Mouse (Mus musculus) layer of hippocampus, adult 11-12 months (tissue): Measurements from ENCODE around the gene Per1.
A peak's percentile ranks its signal among the peaks of the same experiment; 100 is the strongest.

ENCODE experiments used
- DNase-seq: peaks from one replicate; pipeline ENCODE4 v3.0.0; 2022; ENCODE audit warnings: low spot score

Gene Per1

DNA sequence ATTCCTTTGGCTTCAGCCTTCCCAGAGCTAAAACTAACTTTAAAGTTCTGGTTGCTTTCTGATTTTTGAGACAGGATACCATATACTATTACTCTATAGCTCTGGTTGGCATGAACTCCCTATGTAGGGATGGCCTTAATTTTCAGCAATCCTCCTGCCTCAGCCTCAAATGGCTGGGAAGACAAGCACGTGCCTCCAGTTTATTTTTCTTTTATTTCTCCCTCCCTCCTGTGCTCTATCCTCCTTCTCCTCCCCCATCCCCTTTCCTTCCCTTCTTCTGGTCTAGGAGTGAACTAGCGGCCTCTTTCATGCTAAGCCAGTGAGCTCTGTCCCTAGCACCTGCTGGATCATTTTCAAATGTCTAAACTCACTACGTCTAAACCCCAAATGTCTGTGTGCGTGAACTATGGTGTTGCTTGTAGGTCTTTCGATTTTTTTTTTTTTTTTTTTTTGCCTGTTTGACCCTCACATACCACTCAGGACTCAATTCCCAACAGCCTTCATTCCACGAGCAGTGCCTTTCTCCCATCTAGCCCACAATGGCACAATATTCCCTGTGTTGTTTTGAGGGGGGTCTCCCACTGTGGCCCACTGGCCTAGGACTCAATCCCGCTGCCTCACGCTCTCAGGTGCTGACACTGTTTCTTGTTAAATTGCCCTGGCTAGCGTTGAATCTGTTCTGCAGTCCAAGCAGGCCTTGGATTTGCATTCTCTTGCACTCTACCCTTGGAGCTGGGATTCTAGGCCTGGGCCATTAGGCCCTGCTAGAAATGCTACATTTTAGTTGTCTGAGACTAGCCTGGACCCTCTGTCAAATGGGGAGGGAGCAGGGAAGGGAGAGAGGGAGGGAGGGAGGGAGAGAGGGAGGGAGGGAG is 30.5 kb upstream of the Per1 start:
- DNase-seq, result no peak

DNA sequence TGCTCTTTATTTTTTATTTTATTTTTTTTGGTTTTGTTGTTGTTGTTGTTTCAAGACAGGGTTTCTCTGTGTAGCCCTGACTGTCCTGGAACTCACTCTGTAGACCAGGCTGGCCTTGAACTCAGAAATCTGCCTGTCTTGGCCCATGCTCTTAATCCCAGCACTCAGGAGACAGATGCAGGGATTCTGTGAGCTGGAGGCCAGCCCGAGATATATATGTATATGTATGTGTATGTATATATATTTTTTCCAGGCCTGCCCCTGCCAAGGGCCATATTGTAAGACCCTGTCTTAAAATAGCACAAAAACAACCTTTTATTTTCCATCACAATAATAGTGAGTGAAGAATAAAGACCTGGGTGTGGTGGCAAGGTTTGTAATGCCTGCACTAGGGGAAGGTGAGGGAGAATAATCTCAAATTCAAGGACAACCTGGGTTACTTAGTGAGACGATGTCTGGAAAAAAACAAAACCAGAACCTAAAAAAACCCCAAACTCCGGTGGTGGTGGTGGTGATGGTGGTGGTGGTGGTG is 29.6 kb upstream of the Per1 start:
- DNase-seq, result no peak

DNA sequence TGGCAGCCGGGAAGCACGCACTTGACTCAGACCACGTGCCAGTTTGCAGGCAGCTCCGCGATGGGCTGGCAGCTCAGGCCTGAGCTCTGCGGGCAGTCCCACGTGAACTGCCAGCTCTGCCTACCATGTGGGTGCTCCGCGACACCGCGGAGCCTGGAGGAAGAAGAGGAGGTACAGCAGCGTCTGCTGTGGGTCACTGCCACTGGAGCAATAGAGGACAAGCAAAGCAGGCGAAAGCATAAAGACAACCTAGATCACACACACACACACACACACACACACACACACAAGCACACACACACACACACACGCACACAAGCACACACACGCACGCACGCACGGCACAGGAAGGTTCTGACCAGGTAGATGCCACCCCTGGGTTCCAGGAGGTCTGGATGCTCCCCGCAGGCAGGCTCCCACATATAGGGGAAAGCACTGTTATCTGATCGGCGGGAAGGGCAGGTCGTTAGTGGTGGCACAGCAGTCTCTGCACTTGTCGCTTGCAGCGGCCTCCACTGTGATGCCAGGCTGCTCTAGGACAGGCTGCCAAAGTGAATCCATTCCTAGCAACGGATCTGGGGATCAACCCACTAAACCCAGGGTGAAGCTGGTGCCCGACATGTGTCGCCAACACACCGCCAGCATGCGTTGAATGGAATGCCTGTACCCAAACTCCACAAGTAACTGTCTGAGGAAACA is 28.7 kb upstream of the Per1 start:
- peak; percentile 53 for DNase-seq

DNA sequence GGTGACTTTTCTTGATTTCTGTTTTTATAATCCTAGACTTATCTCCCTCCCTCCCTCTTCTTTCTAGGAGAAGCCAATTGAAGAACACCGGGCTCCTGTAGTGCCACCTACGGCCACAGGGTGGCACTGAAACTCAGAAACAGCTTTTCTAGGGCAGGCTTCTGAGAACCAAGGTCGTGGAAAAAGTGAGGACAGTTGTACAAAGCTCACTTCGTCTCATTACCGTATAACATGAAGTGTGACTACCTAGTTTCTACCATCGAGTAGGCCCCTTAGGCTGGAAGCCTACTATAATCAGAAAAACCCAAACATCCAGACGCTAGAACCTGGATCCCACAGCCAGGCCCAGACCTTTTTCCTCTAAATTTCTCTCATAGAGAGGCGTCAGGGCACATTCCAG is 28.1 kb upstream of the Per1 start:
- peak; percentile 92 for DNase-seq

DNA sequence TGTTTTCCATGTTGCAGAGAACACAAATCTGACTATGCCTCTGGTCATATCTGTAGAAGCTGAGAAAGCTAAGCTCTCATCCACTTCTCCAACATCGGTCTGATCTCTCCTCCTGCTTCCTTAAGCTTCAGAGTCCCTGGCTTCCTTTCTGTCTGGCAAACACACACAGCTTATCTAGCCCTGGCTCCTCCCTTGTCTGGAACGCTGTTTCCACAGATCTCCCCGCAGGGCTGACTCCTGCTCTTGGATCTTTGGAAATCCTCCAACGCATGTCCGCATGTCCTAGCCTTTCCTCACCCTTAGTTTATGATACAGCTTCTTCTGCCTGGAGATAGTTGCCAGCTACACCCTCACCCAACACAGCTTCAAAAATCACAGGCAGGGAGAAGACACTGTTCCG is 27.4 kb upstream of the Per1 start:
- no peak for DNase-seq

DNA sequence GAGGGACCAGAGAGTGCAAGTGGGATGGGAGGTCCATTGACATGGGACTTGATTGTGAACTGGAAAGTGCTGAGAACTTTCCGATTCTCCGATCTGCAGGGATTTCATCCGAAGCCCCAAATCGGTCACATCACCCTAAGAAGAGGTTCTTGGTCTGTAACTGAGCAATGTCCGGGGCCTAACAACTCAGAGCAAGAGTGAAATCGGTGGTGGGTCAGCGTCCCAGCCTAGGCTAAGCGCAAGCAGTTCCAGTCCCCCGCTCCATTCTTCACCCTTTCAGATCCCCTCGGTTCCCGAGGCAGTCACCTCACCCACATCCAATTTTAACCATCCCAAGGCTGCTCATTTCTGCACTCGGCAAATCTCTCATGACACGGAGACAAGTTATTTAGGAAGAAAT is 24.9 kb upstream of the Per1 start:
- no peak for DNase-seq

DNA sequence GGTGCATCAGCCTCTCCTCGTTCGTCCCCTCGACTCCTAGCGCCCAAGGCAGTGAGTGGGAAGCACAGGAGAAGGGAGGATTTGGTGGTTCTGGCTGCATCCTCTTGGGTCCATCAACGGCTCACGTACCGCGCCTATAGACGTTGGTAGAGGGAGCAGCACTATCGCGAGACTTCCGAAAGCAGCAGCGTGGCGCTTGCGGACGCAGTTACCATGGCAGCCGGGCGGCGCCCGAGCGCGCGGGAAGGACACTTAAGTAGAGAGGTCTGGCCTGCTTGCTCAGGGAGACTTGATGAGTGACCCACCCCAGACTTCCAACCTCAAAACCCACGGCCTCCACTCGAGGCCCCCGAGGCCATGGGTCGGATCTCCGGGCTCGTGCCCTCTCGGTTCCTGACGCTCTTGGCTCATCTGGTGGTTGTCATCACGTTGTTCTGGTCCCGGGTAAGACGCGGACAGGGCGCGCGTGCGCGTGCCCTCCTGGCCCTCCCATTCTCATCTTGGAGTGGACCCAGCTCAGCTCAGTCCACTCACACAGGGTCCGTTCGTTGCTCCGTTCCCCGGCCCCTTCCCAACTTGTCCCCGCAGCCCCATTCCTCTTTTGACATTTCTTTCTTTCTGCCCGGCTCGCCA is 24.3 kb upstream of the Per1 start, which contains the start of gene Tmem107:
Gene Tmem107, plus strand, starts transcription at position 217 of the 633 bp plus-strand sequence.
- DNase-seq, result peak; percentile 95

DNA sequence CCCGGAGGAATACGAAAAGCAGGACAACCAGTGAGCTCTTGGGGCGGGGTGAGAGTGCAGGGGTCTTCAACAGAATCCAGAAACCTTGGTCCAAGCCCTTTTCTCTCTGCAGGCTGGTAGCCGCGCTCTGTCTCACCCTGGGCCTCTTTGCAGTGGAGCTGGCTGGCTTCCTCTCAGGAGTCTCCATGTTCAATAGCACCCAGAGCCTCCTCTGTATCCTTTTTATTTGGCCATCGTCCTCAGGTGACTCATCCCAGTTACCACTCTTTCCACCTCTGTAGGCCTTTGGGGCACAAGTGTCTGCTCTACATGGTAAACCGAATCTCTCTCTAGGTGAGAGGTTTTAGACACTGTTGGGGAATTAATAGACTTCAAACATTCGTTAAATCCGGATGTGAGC is 23.8 kb upstream of the Per1 start:
- no peak for DNase-seq

DNA sequence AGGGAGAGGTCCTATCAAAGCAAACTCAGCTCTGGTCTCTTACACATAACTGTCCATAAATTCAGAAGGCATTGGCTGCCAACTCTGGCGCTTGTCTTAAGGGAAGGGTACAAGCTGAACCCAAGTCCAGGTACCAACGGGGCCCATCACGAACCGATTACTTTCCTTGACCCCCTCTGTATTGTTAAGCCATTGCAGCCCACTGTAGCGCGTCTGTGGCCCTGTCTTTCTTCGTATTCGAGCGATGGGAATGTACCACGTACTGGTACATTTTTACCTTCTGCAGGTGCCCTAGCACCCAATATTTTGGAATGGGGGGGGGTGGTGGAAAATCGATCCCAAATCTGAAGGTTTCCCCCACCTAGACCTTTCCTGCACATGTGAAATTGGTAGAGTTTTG is 22.8 kb upstream of the Per1 start:
- DNase-seq, result no peak

DNA sequence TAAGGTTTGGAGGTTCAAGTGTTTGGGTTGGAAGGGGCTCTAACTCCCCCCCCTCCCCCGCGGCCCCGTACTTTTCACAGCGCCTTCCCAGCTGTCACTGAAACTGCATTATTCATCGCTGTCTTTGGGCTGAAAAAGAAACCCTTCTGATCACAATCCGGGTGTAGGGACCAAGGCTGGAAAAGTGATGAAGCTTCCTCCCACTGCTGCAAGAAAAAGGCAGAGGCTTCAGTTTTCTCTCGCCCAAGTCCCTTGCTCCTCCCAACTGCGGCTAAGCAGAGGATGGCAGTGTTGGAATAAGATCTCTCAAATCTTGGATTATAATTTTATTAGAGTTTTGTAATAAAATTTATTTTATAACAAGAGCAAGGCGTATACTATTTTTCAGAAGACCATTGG is 22.4 kb upstream of the Per1 start:
- DNase-seq, result no peak

DNA sequence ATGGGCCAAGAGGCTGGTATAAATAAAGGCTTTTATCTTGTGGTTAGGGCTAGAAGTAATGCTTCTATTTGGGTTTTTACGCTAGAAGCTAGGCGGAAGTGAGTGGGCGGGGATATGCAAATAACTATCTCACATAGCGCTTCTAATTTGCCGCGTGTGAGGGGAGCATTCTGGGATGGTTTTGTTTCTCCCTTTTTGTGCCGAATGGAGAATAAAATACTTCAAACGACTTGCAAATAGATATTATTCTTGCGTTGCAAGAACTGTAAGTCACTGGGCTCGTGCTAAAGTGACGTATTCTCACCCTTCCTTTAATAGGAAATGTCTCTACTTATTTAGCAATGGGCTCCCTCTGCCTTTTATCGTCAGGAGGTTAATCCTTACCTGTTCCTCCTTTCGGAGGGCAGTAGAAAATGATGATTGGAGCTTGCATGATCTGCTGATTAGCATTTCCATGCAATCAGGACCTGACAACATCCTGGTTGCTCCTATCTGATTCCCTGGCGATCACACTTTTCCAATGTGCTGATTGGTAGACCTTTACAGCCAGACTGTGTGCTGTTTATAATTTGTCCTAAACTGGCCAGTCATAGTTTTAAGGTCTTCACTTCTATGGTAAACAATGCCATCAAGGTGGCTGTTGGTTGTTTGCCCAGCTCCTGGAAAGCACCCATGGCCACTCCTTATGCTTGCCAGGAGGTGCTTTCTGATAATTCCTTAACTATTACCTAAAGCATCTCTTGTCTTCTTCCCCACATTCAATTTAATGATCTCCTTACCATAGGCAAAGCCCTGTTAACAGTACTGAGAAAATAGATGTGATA is 21.7 kb upstream of the Per1 start:
- DNase-seq, result peak; percentile 95

DNA sequence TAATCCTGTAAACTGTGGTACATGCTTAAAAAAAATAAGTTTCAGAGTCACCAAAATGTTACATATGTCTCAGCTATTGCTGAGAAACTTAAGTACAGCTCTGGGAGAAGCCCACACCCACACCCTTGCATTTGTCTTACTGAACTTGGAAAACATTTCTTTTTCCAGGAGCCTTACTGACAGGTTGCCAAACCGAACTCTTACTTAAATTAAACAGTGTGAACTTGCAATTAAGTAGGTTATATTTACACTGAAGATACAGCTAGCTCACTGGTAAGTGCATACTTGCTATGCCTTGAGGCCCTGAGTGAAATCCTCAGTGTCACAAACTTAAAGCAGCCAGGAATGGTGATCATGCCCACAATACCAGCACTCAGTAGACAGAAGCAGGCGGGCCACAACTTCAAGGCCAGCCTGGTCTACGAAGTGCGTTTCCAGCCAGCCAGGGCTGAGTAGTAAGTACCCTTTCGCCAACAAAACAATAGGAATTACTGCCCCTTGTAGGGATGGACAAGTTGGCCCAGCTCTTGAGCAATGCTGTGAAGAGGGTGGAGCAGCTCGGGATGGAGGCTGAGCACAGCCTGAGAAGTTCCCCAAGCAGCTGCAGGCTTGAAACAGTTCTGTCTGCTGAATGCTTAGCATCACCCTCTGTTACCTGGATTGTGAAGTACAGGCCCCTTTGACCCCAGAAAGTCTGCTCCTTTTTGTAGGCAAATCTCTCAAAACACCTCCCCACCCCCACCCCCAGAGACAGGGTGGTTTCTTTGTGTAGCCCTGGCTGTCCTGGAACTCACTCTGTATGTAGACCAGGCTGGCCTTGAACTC is 20.9 kb upstream of the Per1 start:
- no peak for DNase-seq

DNA sequence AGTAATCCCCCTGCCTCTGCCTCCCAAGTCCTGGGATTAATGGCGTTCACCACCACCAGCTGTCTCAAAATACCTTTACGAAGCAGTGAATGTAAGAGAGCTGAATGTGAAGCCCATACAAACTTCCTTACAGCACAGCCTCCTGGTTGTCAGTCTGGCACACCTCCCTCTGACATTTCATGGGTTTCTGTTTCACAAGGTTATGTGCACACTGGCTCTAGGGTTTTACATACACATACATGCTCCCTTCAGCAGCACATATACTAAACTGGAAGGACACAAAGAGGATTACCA is 20.3 kb upstream of the Per1 start:
- DNase-seq, result no peak

DNA sequence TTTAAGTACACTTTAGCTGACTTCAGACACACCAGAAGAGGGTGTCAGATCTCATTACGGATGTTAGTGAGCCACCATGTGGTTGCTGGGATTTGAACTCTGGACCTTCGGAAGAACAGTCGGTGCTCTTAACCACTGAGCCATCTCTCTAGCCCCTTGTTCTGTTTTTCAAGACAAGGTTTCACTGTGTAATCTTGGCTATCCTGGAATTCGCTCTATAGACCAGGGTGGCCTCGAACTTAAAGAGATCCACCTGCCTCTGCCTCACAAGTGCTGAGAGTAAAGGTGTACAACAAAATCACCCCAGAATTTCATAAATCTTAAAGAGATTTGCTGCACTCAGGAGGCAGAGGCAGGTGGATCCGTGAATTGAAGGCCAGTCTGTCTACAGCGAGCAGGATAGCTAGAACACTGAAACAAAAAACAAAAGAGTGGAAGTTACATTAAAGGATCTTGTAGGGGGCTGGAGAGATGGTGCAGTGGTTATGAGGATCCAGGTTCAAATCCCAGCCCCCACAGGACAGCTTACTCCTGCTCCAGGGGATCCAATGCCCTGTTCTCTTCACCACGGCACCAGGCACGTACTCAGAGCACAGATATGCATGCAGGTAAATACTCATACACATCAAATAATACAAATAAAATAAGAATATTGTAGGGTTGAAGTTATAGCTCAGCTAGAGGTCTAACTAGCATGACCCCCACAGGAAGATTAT is 19.1 kb upstream of the Per1 start:
- no peak for DNase-seq

DNA sequence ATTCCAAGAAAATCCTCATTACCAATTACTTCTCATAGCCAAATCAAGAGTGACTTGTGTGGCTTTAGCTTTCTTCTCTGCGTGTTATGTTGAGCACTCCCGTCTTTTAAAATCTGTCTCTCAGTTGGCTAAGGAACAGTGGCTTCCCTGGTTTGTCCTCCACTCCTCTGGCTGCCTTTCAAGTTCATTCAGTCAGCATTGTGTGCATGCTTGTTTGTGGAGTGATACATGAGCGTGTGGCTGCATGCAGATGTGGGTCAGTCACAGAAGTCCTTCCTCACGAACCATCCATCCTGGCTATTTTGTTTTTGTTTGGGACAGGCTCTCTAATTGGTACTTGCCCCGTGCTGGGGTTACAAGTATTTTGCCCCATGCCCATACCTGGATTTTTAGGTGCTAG is 18.4 kb upstream of the Per1 start:
- DNase-seq, result no peak

DNA sequence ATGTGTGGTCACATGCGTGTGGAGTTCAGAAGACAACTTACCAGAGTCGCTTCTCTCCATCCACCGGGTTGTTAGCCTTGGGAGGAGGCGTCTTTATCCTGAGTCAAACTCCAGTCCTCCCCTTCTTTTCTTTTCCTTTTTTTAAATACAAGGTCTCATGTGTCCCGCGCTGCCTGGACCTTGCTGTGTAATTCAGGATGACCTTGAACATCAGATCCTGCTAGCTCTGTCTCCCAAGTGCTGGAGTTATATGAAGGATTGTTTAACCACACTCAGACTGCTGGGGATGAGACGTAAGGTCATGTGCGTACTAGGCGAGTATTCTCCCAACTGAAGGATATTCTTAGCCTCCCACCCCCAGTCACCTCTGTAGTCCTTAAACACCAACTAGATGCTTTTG is 17.7 kb upstream of the Per1 start:
- no peak for DNase-seq

DNA sequence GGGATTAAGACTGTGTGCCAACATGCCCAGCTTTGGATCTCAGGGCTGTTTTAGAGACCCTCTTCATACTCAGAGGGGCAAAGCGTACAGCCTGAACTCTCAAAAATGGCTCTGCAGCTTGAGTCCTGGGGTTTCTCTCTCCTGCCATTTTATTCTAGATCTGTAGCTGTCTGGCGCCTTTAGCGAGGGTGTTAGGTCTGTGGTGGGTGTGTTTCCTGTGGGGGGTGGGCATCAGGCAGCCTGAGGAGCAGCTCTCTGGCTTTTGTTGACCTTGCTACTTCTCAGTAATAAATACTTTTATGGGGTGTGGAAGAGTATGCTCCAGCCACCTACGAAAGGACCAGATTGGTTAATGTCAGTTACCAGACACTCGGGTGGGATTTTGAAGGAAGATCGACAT is 17.0 kb upstream of the Per1 start:
- no peak for DNase-seq

DNA sequence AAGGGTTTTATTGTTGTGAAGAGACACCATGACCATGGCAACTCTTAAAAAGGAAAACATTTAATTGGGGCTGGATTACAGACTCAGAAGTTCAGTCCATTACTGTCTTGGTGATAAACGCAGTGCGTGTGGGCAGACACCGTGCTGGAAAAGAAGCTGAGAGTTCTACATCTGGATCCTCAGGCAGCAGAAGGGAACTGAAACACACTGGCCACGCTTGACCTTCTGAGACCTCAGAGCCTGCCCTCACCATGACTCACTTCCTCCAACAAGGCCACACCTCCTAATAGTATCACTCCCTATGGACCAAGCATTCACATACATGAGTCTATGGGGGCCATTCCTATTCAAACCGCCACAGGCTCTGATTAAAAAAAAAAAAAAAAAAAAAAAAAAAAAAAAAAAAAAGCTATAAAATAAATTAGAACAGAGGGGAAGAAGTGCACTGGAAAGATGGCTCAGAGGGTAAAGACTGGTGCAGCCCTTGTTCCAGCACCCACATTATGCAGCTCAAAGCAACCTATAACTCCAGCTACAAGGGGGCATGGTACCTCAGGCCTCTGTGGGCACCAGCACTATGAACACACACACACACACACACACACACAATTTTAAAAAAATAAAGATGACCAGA is 16.1 kb upstream of the Per1 start:
- DNase-seq, result peak; percentile 26

DNA sequence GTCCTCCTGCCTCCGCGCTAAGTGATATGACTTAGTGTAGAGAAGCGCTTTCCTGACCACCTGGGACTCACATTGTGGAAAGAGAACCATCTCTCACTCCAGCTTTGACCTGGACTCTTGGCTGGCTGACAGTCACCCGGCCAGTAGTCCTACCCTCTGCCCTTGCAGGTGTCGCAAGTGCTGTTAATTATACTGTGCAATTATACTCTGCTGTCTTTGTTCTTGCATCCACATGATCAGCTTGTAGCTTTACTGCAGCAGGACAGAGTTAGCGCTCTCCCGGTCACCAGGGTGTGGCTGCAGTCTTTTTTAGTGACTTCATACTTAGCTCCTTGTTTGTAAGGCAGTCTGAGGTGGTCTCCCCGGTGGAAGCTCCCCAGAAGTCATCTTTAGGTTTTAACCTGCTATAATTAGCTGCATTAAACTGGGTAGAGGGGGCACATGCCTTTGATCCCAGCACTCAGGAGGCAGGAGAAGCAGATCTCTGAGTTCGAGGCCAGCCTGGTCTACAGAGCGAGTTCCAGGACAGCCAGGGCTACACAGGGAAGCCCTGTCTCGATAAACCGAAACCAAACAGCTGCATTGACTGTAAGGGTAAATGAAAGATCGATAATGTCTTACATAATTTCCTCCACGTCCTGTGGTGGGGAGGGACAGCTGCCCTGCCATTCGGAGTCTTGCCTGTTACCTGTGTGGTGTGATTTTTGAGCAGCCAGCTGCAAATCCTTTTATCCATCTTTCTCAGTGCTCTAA is 14.7 kb upstream of the Per1 start:
- DNase-seq, result no peak
